Mouse (Mus musculus) adrenal gland, postnatal 25 days (tissue): ENCODE results near the gene Syngr1. TPM values are rescaled to one million over a fixed set of nuclear protein-coding genes. Genes with fewer than 3 reads are reported as not detected.

Source experiments
- DNase-seq: peaks from one replicate; pipeline ENCODE4 v3.0.0; 2021; ENCODE audit warnings: mixed read lengths
- total RNA-seq: library from RNA; stranded (reverse); gene quantifications from 2 replicates; pipeline ENCODE4 v1.2.3, GENCODE M21; 2021

Gene Syngr1
- total RNA-seq, 1 experiment from 2014 or later = 27.6 TPM

- no peak for DNase-seq
Observed at GRCm38 (mm10) chr15:80070095-80070644, 21.0 kb upstream of the Syngr1 start.

GRCm38 (mm10) chr15:80071951-80072437, 19.1 kb upstream of the Syngr1 start:
- DNase-seq = no peak

DNA sequence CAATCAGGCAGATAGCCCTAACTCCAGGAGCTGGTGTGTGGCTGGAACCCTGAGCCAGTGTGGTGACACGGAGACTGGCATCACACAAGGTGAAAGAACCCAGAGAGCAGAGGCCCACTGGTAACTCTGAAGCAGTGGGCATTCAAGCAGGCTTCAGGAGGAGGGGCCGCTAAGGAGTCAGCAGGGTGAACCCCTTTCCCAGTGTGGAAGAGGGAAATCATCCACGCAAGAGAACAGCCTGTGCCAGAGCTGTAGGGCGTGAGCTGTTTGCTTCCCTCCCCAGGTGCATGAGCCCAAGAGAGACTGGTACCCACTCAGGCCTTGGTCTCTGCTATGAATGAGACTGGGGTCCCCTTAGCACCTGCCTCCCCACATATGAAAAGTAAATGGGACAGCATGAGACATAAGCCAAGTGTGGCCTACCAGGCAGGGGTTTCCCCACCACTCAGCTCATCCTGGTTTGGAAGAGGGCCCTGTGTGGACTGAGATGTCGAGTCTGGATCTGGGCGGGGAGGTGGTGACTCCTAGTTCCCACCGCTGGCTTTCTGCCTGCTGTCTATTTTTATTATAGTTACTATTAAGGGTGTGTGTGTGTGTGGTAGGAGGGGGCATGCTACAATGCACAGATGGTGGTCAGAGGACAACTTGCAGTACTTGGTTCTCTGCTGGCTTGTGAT, 18.4 kb upstream of the Syngr1 start:
- DNase-seq = no peak

DNA sequence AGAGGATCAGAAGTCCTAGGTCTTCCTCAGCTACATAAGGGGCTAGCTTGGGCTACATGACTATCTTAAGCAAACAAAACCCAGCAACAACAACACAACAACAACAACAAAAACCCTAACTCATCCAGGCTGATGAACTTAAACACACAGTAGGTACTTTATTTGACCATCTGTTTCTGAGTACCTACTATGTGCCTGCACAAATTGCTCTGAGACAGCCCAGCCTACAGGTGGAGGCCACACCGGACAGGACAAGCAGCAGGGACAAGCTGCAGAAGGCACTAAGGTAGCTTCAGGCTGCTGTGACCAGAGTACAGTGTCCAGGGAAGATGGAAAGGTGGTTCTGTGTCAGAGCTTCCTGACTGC, 17.9 kb upstream of the Syngr1 start:
- no peak for DNase-seq

DNA sequence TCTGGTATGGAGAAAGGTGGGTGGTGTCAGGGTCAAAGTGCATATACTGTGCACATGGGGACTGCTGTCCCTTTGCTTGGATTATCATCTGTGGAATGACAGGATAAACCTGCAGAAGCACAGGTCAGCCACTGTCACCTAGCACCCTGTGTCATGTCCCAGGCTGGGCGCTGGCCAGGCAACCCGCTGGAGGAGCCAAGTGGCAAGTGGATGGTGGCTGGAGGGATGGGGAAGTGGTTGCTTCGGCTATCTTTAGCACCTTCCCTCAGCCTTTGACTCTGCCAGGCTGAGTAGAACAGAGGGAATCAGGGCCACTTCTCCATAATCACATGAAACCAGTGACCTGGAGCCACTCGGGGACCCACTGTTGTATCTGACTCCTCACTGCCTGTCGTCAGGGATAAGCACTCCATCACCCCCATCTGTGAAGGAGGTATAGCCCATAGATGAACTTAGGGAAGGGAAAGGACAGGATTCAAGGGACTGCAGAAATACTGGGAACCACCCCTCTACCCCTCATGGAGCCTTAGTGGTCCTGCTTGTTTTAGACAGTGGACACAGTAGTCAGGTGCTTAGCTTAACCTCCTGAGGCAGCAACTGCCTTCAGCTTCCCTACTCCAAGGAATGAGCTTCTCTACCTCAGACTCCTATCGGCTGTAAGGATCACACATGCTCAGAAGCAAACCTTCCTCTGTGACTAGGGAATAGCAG, 16.3 kb upstream of the Syngr1 start:
- no peak for DNase-seq

DNA sequence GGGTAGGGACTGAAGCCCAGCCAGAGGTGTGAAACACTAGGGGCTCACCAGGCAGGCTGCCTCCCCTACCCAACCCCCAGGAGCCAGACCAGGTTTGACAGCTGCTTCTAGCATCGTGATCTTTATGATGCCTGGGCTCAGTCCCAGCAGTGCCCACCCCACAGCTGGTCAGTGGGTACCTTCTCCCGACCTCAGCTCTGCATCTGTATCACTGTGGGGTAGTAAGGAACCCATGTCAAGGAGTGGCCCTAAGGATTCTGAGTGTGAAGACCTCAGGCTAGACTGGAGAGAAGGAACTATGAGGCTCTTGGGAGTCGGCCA, 15.8 kb upstream of the Syngr1 start:
- DNase-seq = no peak

DNA sequence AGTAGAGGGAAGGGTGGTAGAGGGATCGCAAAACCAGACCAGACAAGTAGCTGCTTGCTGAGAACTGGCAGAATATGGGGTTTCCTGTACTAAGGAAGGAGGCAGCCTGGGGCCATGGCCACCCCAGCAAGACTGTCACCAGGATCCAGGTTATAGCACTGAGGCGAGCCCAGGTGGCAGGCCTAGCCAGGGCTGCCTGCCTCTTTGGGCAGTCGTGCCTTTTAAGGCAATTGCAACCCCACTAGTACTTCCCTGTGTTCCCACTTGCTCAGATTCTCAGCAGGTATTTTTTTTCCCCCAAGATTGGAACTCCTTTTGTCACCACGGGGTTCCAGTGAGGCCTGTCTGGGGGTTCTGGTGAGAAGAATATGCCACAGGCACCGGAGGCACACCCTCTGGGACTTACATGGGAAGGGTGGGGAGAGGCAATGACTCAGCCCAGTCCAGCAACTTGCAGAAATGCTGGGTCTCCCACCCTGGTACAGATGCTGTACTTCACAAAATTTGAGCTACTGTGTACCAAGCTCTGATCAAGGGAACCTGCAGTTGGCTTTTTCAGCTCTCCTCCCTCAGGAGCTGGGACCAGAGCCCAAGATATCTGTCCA, 15.3 kb upstream of the Syngr1 start:
- no peak for DNase-seq

GRCm38 (mm10) chr15:80076338-80077136, 14.6 kb upstream of the Syngr1 start:
- peak; percentile 75 for DNase-seq

DNA sequence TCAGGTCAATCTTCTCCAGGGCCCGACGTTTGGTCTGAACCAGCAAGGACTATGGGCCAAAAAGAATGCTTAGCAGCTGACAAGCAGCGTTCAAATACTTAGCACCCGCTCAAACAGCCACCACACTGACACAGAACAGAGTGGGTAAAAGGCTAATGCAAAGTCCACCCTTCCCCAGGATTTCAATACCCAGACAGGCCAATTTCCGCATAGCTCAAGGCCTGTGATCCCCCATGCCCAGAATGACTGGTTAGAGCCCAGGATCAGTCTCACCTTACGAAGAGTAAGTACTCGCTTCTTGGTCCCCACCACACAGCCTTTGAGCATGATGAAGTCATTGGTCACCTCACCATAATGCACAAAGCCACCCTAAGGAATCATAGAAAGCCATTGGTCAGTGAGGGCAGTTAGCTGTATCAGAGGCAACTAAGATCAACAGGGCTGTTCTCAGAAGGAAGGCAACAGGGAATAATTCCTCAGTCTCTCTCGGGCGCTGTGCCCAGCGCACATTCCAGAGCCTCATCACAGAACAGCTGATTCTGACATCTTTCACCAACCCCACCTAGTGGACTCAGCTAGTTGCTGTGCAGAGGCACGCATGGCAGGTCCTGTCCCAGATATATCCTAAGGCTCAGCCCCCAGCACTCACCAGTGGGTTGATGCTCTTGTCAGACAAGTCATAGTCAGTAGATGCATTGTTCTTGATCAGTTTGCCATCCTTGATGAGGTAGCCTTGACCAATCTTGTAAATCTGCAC, 12.9 kb upstream of the Syngr1 start:
- DNase-seq = no peak

DNA sequence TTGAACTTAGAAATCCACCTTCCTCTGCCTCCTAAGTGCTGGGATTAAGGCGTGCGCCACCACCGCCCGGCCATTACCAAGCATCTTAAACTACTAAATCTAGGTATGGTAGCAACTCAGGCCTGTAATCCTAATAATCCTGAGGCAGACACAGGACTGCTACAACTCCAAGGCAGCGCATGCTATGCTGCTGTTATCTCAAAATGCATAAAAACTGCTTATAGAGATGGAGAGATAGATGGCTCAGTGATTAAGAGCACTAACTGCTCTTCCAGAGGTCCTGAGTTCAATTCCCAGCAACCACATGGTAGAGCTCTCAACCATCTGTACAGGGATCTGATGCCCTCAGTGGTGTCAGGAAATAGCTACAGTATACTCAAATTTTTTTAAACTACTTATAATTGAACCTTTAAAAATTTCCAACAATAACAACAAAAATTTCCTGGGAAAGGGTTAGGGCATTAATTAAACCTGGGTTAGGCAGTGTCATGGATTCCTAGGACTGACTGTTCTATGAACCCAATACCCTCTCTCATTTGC, 11.9 kb upstream of the Syngr1 start:
- no peak for DNase-seq

- DNase-seq = no peak
Observed at GRCm38 (mm10) chr15:80079954-80080353, 11.2 kb upstream of the Syngr1 start.

DNA sequence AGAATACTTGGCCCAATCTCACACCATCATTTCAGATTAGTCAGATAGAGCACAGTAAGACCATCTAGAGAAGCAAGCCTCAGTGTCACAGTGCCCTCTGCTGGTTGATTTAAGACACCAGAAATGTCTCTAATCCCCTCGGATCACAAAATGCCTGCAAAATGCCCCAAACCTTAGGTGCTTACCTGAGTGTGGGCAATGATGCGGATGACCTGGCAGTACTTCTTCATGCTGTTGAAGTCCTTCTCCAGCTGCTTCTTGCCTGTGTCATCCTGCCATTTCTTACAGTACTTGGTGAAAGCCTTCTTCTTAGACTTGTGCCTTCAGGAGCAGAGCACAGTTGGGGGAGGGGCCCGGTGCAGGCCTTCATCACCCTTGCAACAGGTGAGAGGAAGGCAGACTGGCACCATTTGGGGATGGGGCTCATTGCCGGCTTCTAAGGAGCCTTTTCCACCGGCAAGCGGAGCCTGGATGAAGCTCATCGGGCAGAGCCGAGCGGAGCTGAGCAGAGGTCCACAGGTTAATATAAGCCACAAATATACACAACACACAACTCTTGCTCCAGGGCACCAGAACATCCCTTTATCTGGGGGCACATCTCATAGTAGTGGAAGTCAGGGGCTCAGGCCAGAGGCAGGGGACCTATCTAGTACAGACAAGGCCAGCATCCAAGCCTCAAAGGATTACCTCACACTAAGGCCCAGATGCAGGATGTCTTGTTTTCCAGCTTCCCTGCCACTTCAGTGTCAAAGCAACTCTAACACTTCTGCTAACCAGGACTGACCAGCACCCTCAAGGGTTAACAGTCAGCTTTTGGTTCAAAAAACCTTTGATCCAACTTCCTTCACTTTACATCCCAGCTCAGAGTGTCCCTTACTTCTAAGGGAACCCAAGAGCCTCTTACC, 10.2 kb upstream of the Syngr1 start:
- no peak for DNase-seq

- DNase-seq = peak; percentile 78
Observed at GRCm38 (mm10) chr15:80081801-80082546, 9.2 kb upstream of the Syngr1 start.

DNA sequence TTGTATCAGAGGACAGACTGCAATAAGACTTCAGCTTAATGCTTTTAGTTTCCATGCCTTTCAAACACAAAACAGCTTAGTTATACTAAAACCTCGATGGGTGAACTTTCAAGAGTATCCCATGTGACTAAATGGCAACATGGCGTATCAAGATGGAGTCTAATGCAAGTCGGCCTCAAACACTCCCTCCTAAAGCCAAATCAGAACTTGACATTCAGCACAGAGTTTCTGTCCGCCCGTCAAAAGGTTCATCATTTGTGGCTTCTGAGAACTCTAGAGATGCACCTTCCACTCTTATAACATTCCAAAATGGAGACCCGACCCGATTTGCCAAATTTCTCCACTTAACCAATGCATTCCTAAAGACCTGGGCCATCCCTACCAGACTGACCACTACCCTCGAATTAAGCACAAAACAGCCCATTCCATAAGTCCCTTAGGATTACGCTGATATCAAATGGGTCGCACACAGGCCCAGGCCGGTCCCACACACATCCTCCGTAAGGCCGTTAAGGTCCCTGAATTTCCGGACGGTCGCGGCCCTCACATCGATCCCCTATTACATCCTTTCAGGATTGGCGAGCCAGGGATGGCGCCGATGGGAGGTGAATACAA, 8.4 kb upstream of the Syngr1 start:
- no peak for DNase-seq

DNA sequence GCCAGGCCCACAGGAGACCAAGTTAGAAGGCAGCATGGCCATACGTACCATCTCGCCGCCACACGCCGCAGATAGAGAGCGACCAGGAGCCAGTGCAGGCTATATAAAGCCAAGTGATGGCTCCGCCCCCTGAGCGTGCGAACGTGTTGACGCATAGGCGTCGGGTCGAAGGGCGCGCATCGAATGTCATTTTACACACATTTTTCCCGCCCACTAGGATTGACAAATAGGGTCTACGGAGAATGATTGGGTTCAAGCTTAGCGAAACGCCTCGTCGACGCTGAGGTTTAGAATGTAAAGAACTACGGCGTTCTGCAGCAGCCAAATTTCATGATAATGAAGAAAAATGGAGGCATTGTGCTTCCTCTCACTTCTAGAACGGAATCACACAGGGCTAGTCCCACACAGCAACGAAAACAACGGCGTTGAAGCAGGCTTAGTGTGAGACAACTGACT, 7.8 kb upstream of the Syngr1 start:
- DNase-seq = peak; percentile 94

GRCm38 (mm10) chr15:80083740-80084139, 7.4 kb upstream of the Syngr1 start:
- no peak for DNase-seq

DNA sequence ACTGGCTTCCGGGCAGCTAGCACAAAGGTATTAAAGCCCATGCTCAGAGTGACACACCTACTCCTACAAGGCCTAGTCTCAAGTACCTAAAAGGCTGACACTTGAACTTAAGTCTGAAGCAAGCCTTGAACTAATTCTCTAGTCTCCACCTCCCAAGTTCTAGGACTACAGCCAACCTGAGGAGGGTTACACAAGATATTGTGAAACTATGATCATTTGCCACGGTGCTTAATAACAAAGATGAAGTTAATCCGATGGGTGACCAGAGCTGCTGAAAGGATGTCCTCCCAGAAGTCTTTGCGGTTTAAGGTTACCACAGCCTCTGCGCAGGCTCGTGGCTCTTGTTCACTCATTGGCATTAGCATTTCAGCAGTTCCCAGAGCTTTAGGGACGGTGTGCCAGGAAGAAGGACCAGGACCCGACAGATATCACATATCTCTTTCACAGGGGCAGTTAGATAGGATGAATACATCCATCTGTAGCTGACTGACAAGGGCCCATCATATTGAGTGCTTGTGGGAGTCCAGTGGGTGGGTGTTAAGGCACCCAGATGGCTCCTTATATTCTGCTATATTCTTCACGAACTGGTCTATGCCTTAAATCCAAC, 3.6 kb upstream of the Syngr1 start:
- no peak for DNase-seq

DNA sequence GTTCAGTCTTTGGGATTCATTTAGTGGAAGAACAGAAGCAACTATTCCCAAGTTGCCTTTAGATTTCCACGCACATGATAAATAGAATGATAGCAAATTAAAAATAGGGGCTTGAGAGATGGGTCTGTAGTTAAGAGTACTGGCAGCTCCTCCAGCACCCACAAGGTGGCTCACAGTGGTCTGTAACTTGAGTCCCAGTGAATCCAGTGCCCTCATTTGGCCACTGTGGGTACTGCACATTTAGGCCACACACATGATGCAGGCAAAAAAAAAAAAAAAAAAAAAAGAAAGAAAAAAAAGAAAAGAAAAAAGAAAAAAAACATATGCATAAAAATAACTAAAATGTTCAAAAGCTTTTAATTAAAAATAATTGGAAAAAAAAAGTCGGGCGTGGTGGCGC, 2.5 kb upstream of the Syngr1 start:
- DNase-seq = peak; percentile 83

- DNase-seq = no peak
Observed at GRCm38 (mm10) chr15:80090155-80090554, 979 bp upstream of the Syngr1 start.
